Mouse (Mus musculus) thymus, adult 2 months (tissue): Measurements from ENCODE around the gene Plk2. TPM values are rescaled to one million over a fixed set of nuclear protein-coding genes. Genes with fewer than 3 reads are reported as not detected.
A peak's percentile ranks its signal among the peaks of the same experiment; 100 is the strongest.

Experiments
- DNase-seq: peaks from one replicate; pipeline ENCODE4 v3.0.0; 2021
- H3K27ac ChIP-seq: fragments of 200-500 bp; 2 replicates; pipeline ENCODE4 v1.5.1; 2012; ENCODE audit warnings: low read length, control low read depth; ENCODE audit not compliant: control insufficient read depth, insufficient read depth
- H3K27me3 ChIP-seq: fragments of 200-500 bp; 2 replicates; pipeline ENCODE4 v1.6.1; 2012; ENCODE audit warnings: mild to moderate bottlenecking, low read length, moderate library complexity, mixed read lengths; ENCODE audit not compliant: control insufficient read depth, insufficient read depth
- H3K36me3 ChIP-seq: fragments of 200-500 bp; 2 replicates; pipeline ENCODE4 v1.6.1; 2012; ENCODE audit warnings: mild to moderate bottlenecking, low read length, moderate library complexity; ENCODE audit not compliant: control insufficient read depth, insufficient read depth
- H3K4me1 ChIP-seq: fragments of 200-500 bp; replicated peaks from 2 replicates; pipeline ENCODE4 v1.6.1; 2012; ENCODE audit warnings: low read length; ENCODE audit not compliant: control insufficient read depth, insufficient read depth
- H3K4me3 ChIP-seq: fragments of 200-500 bp; 2 replicates; pipeline ENCODE4 v1.5.1; 2012; ENCODE audit warnings: mild to moderate bottlenecking, low read length, control low read depth, moderate library complexity; ENCODE audit not compliant: control insufficient read depth, insufficient read depth
- CTCF ChIP-seq: fragments of 200-500 bp; IDR thresholded peaks from 2 replicates; pipeline ENCODE4 v1.5.1; 2012; ENCODE audit warnings: mild to moderate bottlenecking, control low read depth, low read length, moderate library complexity, borderline replicate concordance; ENCODE audit not compliant: control insufficient read depth, poor library complexity, insufficient read depth; ENCODE audit errors: extremely low read depth
- POLR2A ChIP-seq: fragments of 200-500 bp; IDR thresholded peaks from 2 replicates; pipeline ENCODE4 v1.6.1; 2012; ENCODE audit warnings: mild to moderate bottlenecking, low read length, control low read depth, moderate library complexity; ENCODE audit not compliant: control insufficient read depth, poor library complexity, insufficient read depth; ENCODE audit errors: extremely low read depth
- WGBS: fragments of 180-500 bp; shearing (Covaris S2); methylation state at CpG from one replicate; pipeline ENCODE4 v1.1.7; 2018; 5-methylcytosine and 5-hydroxymethylcytosine counted together
- polyA plus RNA-seq: library from polyadenylated mRNA; depleted of rRNA; stranded (reverse); fragments of >200 nt; gene quantifications from 2 replicates; pipeline ENCODE4 v1.2.3, GENCODE M21; 2012; rRNA removed

The Plk2 gene
- 1.4 and 2.5 TPM in 2 replicates for polyA plus RNA-seq

- DNase-seq = peak; percentile 93
- peaks cover 12% of the 10 kb centered on the region for H3K4me1 ChIP-seq
- H3K27me3 ChIP-seq = no peaks in the 10 kb centered on the region; the same call in 1 of the 2 replicates
- under 1% methylated on average over 71 of the region's 71 CpGs for WGBS
- no peaks in the 10 kb centered on the region for H3K36me3 ChIP-seq
- H3K27ac ChIP-seq = no peak within 1 kb of the TSS
- TF ChIP-seq POLR2A (peak; percentile 81; the same call in 1 of the 2 replicates), CTCF (no peak)
- H3K4me3 ChIP-seq = peak within 1 kb of the TSS; percentile 76
Measured at GRCm38 (mm10) chr13:110394291-110395178, at the start of gene Plk2. Gene Plk2 (plus strand): TSS chr13:110395046.

- 24% methylated on average over 7 of the region's 7 CpGs for WGBS
- no peaks in the 10 kb centered on the region for H3K36me3 ChIP-seq
- no peak for DNase-seq
- H3K4me1 ChIP-seq = no peaks in the 10 kb centered on the region
- no peak overlapping the region for H3K27ac ChIP-seq
- TF ChIP-seq CTCF = no peak
- no peak overlapping the region for H3K4me3 ChIP-seq
- no peaks in the 10 kb centered on the region for H3K27me3 ChIP-seq
Measured at GRCm38 (mm10) chr13:110346707-110347106, 48.1 kb upstream of the Plk2 start.

DNA sequence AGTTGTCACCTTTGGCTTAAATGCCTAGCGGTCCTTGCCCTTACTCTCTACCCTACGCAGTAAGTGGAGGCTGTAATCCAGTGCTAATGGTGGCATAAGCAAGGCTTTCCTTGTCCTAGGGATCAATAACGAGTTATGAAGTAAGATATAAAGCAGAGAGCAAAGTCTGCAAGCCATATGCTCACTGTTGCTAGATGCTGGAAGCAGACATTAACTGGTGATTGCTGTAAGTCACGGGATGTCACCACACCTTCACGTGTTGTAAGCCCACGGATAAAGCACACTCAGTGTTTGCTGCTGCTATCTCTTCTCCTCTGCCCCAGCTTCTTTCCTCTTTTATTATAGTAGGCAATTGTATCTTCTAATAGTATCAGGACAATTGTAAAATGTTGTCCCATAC, 43.8 kb upstream of the Plk2 start:
- Histone ChIP-seq H3K4me1 (no peaks in the 10 kb centered on the region), H3K27ac (no peak overlapping the region), H3K4me3 (no peak overlapping the region), H3K27me3 (no peaks in the 10 kb centered on the region), H3K36me3 (no peaks in the 10 kb centered on the region)
- DNase-seq = no peak
- TF ChIP-seq POLR2A (no peak), CTCF (no peak)
- 97% methylated on average over 6 of the region's 6 CpGs for WGBS

GRCm38 (mm10) chr13:110356941-110357340, 37.9 kb upstream of the Plk2 start, which contains the start of gene Gapt:
Gene Gapt (minus strand): TSS chr13:110357199.
- Histone ChIP-seq H3K4me3 (no peak within 1 kb of the TSS), H3K4me1 (no peaks in the 10 kb centered on the region), H3K27me3 (no peaks in the 10 kb centered on the region), H3K27ac (no peak within 1 kb of the TSS), H3K36me3 (no peaks in the 10 kb centered on the region)
- WGBS = 32% methylated on average over 2 of the region's 2 CpGs
- DNase-seq = no peak
- TF ChIP-seq POLR2A = no peak
- no peak for TF ChIP-seq CTCF

GRCm38 (mm10) chr13:110363722-110364121, 31.1 kb upstream of the Plk2 start:
- no peaks in the 10 kb centered on the region for H3K36me3 ChIP-seq
- no peaks in the 10 kb centered on the region for H3K4me1 ChIP-seq
- no peaks in the 10 kb centered on the region for H3K27me3 ChIP-seq
- H3K27ac ChIP-seq = no peak overlapping the region
- no peak overlapping the region for H3K4me3 ChIP-seq
- TF ChIP-seq CTCF (no peak), POLR2A (no peak)
- no peak for DNase-seq
- 16% methylated on average over 6 of the region's 6 CpGs for WGBS

GRCm38 (mm10) chr13:110366477-110366876, 28.4 kb upstream of the Plk2 start:
- no peak for DNase-seq
- 81% methylated on average over 3 of the region's 3 CpGs for WGBS
- TF ChIP-seq CTCF (no peak), POLR2A (no peak)
- Histone ChIP-seq H3K36me3 (no peaks in the 10 kb centered on the region), H3K4me3 (no peak overlapping the region), H3K27ac (no peak overlapping the region), H3K4me1 (no peaks in the 10 kb centered on the region), H3K27me3 (no peaks in the 10 kb centered on the region)
